Mouse (Mus musculus) adrenal gland (tissue): Measurements from ENCODE around the gene Gm10639.
"Not testable (repeated sequence)": the region's sequence is repeated elsewhere in the genome, so short reads cannot be mapped to it uniquely, and the experiment has no call there.

ENCODE experiments used
- intact Hi-C: fragments of 180-260 bp; cut with DNase I; formaldehyde crosslinking; loops from one replicate; pipeline ENCODE4 v1.15.1; 2025
- long read RNA-seq, 2 experiments: library from polyadenylated mRNA; unstranded; transcript quantifications; one replicate each; pipeline ENCODE4 v2.0.0; 2020; ENCODE audit warnings: borderline replicate concordance in 1 of 2; ENCODE audit not compliant: insufficient replicate concordance in 1 of 2

Gm10639 gene
- long read RNA-seq, experiment 1, result 0 reads
- long read RNA-seq, experiment 2, result 0 reads

DNA sequence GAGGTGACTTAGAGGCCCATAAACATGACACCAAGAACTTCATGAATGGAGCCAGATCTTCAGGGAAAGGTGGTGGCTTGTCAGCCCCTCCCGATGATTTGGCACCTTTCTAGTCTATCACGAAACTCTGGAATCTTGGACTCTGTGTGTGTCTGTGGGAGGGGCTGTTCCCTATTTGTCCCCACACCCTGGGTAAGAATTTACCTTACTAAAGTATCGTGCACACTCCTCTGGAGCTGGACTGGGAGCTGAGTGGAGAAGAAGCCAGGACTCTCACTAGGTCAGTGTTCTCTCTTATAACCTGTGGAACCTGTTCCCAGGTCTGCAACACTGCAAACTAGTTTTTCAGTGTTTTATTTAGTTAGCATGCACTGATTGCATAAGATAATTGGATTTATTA, at the start of gene Gm10639:
TSS of gene Gm10639 (plus strand) at position 201 of the 400 bp plus-strand sequence.
- intact Hi-C loops, result not testable (repeated sequence)

DNA sequence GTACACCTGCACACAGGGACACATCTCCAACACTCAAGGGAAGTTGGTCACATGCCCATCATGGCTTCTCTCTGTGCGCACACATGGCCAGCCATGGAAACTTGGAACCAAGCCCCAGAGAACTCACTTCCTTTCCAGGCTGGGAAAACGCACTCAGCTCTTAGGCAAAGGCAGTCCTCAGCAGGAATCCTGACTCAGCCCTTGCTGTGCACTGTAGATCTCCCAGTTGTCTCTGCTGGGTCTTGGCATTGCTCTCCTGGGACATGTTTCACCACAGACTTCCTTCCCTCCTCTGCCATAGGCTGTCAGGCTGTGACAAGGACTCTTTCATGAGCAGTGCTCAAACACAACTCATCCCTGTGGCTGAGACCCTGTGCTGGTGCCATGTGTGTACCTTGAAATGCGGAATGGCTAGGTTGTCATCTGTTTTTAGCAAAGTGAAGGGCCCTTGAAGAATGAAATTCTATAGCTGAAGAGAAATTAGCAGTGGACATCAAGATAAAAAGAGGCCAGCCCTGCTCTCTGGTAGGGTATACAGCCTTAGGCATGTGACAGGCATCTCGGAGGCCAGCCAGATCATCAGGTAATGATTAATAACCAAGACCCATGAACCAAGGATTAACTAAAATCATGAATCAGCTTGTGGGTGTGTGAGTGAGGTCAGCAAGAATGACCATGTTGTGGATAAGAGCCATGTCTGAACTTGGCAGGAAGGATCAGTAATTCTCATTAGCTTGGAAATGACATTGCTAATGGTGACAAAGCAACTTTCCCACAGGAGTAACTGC, 33.8 kb upstream of the Gm10639 start:
- intact Hi-C loops, result not testable (repeated sequence)

DNA sequence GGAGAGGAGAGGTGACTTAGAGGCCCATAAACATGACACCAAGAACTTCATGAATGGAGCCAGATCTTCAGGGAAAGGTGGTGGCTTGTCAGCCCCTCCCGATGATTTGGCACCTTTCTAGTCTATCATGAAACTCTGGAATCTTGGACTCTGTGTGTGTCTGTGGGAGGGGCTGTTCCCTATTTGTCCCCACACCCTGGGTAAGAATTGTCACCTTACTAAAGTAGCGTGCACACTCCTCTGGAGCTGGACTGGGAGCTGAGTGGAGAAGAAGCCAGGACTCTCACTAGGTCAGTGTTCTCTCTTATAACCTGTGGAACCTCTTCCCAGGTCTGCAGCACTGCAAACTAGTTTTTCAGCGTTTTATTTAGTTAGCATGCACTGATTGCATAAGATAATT, 32.8 kb upstream of the Gm10639 start, which contains the start of gene Gm3776:
TSS of gene Gm3776 (plus strand) at position 216 of the 400 bp plus-strand sequence.
- intact Hi-C loops, result not testable (repeated sequence)

DNA sequence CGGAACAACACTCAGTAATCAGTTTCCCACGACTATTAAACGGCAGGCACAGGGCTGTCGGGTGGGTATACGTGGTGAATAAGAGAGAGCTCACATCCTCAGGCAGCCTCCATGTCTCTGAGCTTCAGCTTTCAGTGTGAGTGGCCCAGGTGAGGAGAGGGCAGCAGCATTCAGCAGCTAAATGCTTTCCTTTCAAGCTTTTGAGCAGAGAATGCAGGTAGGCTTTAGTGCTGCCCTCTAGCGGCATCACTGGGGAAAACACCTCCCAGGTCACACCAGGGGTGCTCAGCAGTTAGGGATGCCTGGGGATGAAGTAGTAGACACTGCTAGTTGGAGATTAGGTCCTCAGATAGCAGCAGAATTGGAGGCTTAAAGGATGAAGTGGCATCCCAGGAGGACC, 30.0 kb upstream of the Gm10639 start:
- intact Hi-C loops, result not testable (repeated sequence)

DNA sequence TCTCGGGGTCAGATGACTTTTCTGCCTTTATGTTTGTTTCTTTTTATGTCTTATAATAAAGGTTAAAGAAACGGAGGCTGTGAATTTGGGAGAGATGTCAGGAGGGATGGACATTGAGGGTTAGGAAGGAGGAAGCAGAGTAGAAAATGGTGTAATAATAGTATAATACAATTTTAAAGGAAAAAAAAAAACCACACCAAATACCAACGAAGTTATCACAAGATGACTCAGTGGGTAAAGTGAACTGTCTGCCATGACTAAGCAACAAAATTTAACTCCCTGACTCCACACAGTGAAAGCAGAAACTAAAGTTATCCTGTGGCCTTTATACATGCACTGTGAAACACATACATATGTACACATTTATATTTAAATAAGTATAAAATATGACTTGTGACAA, 18.8 kb upstream of the Gm10639 start:
- intact Hi-C loops, result not testable (repeated sequence)

DNA sequence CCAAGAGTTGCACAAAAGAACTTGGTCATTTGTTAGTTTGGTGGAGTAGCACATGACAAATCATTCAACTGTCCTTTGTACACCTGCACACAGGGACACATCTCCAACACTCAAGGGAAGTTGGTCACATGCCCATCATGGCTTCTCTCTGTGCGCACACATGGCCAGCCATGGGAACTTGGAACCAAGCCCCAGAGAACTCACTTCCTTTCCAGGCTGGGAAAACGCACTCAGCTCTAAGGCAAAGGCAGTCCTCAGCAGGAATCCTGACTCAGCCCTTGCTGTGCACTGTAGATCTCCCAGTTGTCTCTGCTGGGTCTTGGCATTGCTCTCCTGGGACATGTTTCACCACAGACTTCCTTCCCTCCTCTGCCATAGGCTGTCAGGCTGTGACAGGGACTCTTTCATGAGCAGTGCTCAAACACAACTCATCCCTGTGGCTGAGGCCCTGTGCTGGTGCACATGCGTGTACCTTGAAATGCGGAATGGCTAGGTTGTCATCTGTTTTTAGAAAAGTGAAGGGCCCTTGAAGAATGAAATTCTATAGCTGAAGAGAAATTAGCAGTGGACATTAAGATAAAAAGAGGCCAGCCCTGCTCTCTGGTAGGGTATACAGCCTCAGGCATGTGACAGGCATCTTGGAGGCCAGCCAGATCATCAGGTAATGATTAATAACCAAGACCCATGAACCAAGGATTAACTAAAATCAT, 7.6 kb upstream of the Gm10639 start:
- intact Hi-C loops, result not testable (repeated sequence)

DNA sequence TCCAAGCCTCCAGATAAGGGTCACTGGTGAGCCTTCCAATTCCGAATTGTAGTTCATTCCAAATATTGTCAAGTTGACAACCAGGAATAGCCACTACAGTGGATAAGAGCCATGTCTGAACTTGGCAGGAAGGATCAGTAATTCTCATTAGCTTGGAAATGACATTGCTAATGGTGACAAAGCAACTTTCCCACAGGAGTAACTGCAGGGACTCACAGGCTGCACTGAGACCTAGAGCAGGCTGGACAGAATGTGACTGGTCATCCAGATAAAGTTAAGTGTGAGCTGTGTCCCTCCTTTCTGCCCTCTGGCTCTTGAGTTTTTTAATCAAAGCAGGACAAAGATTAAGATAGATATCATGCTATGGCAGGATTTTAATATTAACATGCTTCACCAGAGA, 660 bp upstream of the Gm10639 start:
- intact Hi-C loops, result not testable (repeated sequence)

DNA sequence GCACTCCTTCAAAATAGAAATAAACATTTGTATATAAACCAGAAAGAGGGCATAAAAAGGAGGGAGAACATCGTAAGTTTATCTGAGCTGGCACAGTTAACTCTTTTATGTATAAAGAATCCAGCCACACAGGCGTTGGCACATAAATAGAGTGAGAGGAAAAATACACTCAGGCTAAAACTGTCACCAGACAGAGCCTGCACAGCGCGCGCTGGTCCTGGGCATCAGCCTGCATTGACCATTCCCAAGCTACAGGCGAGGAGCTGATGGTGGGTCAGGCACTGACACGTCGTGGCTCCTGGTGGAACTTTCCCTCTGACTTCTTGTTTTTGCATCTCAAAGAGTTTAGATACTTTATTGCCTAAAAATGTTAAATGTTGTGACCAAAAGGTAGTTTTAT, 2.7 kb downstream of the Gm10639 start:
- intact Hi-C loops, result not testable (repeated sequence)

DNA sequence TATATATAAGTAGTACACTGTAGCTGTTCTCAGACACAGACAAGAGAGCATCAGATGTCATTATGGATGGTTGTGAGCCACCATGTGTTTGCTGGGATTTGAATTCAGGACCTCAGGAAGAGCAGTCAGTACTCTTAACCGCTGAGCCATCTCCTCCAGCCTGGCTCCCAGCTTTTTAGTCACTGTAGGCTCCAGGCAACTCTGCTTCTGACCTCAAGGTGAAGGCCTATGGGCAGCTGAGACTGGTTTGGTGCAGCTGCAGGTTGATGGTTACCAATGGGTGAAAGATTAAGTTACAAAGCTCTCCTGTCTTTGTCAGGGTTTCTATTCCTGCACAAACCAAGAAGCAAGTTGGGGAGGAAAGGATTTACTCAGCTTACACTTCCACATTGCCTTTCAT, 4.0 kb downstream of the Gm10639 start:
- intact Hi-C loops, result not testable (repeated sequence)

DNA sequence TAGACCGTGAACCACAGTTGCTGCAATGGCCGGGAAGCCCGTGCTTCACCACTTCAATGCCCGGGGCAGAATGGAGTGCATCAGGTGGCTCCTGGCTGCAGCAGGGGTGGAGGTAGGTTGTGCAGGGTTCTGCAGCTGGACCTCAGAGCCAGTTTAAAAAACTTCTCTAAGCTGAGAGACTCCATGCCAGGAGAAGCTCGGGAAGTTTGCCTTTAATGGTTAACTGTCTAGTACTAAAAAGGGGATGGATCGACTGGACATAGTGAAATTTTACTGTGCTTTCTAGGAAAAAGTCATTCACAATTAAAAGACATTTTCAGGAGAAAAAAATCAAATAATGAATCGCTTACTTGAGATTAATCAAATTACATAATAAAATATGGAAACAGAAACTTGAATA, 5.1 kb downstream of the Gm10639 start:
- intact Hi-C loops, result not testable (repeated sequence)

DNA sequence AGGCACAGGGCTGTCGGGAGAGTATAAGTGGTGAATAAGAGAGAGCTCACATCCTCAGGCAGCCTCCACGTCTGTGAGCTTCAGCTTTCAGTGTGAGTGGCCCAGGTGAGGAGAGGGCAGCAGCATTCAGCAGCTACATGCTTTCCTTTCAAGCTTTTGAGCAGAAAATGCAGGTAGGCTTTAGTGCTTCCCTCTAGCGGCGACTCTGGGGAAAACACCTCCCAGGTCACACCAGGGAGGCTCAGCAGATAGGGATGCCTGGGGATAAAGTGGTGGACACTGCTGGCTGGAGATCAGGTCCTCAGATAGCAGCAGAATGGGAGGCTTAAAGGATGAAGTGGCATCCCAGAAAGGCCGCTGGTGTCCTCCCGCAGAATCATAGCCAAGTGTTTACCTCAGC, 6.4 kb downstream of the Gm10639 start:
- intact Hi-C loops, result not testable (repeated sequence)

DNA sequence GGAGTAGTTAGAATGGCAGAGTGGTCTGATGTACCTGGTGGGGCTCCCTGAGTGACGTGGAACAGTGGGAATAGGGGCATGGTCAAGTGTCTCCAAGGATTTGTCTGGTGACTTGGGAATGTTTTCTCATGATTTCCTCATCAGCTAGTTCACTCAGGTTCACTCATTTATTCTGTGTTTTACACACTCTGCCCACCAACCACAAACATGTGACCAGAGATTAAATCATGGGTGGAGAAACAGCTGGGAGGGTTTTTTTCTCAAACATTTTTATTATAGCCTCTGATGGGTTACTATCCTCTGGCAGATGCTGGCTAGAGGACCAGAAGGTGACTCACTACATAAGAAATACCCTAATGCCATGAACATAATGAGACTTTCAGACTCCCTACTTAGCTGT, 8.5 kb downstream of the Gm10639 start:
- intact Hi-C loops, result no loop called here

DNA sequence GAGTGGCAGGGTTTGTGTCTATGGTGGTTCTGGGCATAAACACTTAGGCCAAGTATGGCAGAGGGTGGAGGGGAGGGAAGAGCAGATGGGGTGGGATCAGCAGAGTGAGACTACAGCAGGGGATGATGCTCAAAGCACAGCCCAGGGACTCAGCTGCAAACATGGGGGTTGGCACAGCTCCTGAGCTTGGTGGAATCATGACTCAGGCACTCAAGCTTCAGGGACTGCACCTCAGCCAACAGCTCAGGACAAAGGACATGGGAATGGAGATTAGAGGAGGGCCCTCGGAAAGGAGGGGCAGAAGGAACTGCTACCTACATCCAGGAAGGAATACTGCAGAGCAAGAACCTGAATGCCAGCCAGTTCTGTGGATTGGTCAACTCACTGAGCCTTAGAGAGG, 9.4 kb downstream of the Gm10639 start:
- intact Hi-C loops, result not testable (repeated sequence)

DNA sequence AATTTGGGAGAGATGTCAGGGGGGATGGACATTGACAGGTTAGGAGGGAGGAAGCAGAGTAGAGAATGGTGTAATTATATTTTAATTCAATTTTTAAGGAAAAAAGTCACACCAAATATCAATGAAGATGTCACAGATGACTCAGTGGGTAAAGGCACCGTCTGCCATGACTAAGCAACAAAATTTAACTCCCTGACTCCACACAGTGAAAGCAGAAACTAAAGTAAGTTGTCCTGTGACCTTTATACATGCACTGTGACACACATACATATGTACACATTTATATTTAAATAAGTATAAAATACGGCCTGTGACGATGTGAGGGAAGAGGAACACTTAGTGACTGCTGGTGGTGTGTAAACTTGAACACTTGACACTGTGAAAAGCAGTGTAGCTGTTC, 18.4 kb downstream of the Gm10639 start:
- intact Hi-C loops, result not testable (repeated sequence)

DNA sequence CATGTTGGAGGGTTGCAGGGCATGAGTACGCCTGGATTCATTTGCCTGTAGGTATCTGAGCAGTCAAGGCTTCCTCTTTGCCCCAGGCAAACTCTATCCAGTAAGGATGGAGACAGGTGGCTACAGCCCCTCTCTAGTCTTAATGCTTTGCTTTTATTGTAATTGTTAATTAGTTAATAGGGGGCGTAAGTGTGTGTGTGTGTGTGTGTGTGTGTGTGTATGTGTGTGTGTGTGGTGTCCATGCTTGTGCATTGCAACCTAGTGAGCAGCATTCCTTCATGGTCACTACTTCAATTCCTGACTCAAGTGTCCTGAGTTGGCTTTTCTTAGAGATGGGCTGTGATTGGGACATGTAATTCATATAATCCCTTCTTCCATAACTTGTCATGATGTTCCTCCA, 25.0 kb downstream of the Gm10639 start, which contains the start of gene Omt2a:
TSS of gene Omt2a (minus strand) at position 101 of the 400 bp plus-strand sequence.
- intact Hi-C loops, result loop anchor here (5.0 kb wide), 1 partner anchor 73 kb away; no protein-coding TSS in a partner anchor

DNA sequence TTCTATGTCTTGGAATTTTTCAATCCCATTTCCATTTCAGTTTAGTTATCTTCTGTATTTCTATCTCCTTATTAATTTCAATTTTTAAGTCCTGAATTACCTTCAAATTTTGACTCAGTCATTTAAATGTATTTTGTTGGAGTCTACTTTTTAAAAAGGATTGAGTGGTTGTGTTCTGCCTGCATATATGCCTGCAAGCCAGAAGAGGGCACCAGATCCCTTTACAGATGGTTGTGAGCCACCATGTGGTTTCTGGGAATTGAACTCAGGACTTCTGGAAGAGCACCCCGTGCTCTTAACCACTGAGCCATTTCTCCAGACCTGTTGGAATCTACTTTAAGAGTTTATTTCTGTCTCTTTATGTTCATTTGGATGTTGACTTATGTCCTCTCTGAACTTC, 29.8 kb downstream of the Gm10639 start:
- intact Hi-C loops, result loop anchor here (5.0 kb wide), 1 partner anchor 68 kb away; no protein-coding TSS in a partner anchor

DNA sequence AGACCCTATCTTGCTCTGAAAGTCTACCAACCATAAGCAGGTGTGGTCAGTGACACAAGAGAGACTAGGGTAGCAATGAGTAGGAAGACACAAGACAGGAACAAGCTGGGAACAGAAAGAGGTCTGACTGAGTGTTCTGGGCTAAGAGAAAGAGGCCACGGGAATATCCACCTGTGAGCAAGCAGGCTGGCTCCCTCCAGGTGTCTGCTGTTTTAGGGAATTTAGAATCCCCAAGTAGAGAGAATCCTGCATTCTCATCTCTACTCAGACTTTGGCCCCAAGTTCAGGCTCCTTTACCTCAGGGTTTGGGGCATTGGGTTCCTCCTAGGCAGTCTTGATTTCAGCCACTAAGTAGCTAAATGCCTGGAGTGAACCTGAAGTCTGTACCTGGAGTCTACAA, 37.6 kb downstream of the Gm10639 start, which contains the start of gene Omt2b:
TSS of gene Omt2b (plus strand) at position 301 of the 400 bp plus-strand sequence.
- intact Hi-C loops, result not testable (repeated sequence)

DNA sequence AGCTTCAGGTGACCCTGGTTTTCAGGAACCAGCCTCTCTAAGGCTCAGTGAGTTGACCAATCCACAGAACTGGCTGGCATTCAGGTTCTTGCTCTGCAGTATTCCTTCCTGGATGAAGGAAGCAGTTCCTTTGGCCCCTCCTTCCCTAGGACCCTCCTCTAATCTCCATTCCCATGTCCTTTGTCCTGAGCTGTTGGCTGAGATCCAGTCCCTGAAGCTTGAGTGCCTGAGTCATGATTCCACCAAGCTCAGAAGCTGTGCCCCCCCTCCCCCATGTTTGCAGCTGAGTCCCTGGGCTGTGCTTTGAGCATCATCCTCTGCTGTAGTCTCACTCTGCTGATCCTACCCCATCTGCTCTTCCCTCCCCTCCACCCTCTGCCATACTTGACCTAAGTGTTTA, 47.3 kb downstream of the Gm10639 start:
- intact Hi-C loops, result not testable (repeated sequence)

DNA sequence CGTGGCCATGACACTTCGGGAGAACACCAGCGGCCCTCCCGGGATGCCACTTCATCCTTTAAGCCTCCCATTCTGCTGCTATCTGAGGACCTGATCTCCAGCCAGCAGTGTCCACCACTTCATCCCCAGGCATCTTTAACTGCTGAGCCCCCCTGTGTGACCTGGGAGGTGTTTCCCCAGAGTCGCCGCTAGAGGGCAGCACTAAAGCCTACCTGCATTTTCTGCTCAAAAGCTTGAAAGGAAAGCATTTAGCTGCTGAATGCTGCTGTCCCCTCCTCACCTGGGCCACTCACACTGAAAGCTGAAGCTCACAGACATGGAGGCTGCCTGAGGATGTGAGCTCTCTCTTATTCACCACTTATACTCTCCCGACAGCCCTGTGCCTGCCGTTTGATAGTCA, 50.6 kb downstream of the Gm10639 start:
- intact Hi-C loops, result not testable (repeated sequence)

DNA sequence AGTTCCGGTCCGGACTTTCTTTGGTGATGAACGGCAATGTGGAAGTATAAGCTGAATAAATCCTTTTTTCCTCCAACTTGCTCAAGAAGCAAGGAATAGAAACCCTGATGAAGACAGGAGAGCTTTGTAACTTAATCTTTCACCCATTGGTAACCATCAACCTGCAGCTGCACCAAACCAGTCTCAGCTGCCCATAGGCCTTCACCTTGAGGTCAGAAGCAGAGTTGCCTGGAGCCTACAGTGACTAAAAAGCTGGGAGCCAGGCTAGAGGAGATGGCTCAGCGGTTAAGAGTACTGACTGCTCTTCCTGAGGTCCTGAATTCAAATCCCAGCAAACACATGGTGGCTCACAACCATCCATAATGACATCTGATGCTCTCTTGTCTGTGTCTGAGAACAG, 52.8 kb downstream of the Gm10639 start:
- intact Hi-C loops, result not testable (repeated sequence)

DNA sequence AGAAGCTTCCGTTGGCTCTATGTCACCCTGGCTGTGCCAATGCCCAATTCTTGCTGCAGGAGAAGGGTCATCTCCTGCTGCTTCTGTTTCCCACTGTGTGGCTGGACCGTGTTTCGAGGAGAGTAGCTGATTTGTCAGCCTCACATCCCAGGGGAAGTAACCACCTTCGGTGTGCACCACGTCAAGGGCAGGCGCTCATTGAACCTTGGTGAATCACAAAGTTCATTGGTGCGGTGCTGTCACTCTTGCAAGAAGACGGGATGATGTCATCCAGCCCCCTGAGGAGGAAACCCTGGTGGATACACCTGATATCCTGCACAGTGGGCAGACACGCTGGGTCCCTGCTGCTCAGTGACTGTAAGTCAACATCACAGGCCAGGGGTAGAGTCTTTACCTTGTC, 53.3 kb downstream of the Gm10639 start:
- intact Hi-C loops, result not testable (repeated sequence)

DNA sequence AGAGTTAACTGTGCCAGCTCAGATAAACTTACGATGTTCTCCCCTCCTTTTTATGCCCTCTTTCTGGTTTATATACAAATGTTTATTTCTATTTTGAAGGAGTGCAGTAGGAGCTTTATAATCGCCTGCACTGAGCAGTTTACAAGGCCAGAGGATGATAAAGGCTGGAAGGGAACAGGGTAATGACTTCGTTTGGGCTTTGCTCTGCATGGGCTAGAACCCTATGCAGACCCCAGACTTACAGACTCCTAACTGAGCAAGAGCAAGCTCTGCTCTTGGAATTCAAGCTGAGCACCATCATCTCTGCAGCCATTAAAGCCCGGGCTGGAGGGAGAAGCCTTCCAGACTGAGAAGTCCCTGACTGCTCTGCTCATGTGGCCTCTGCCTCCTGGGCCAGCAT, 55.5 kb downstream of the Gm10639 start:
- intact Hi-C loops, result not testable (repeated sequence)
